Mouse (Mus musculus) midbrain, embryonic 15.5 days (tissue): ENCODE data around the gene Gm12184. TPM values are rescaled to one million over a fixed set of nuclear protein-coding genes. Genes with fewer than 3 reads are reported as not detected.
A peak's percentile ranks its signal among the peaks of the same experiment; 100 is the strongest.

Experiments used
- ATAC-seq: fragments of 200-750 bp; cut with Nextera tagmentation; replicated peaks from 2 replicates; pipeline ENCODE4 v1.8.0; 2017; ENCODE audit warnings: moderate TSS enrichment
- H3K27ac ChIP-seq: fragments of 300-500 bp; sonication (generic); 2 replicates; pipeline ENCODE4 v1.5.1; 2015; ENCODE audit warnings: mild to moderate bottlenecking, inconsistent platforms
- H3K27me3 ChIP-seq: fragments of 300-500 bp; sonication (generic); replicated peaks from 2 replicates; pipeline ENCODE4 v1.6.1; 2015; ENCODE audit warnings: inconsistent platforms
- H3K36me3 ChIP-seq: fragments of 300-500 bp; sonication (generic); replicated peaks from 2 replicates; pipeline ENCODE4 v1.6.1; 2015; ENCODE audit warnings: inconsistent platforms
- H3K4me1 ChIP-seq: fragments of 300-500 bp; sonication (generic); 2 replicates; pipeline ENCODE4 v1.6.1; 2015; ENCODE audit warnings: inconsistent platforms
- H3K4me2 ChIP-seq: fragments of 300-500 bp; sonication (generic); 2 replicates; pipeline ENCODE4 v1.6.1; 2015; ENCODE audit warnings: inconsistent platforms, mild to moderate bottlenecking, moderate library complexity
- H3K4me3 ChIP-seq: fragments of 300-500 bp; sonication (generic); 2 replicates; pipeline ENCODE4 v1.5.1; 2015; ENCODE audit warnings: mild to moderate bottlenecking, inconsistent platforms
- H3K9ac ChIP-seq: fragments of 300-500 bp; sonication (generic); 2 replicates; pipeline ENCODE4 v1.6.1; 2015; ENCODE audit warnings: mild to moderate bottlenecking, inconsistent platforms
- H3K9me3 ChIP-seq: fragments of 300-500 bp; sonication (generic); 2 replicates; pipeline ENCODE4 v1.6.1; 2016; ENCODE audit warnings: inconsistent platforms
- WGBS: fragments of 180-500 bp; shearing (Covaris S2); methylation state at CpG from one replicate; pipeline ENCODE4 v1.1.7; 2015; ENCODE audit warnings: mixed read lengths; 5-methylcytosine and 5-hydroxymethylcytosine counted together
- polyA plus RNA-seq: library from polyadenylated mRNA; unstranded; fragments of >200 nt; fragmentation: Nextera tagmentation; extraction: Ambion mirVana; gene quantifications from 2 replicates; pipeline ENCODE4 v1.2.1, GENCODE M21; 2015

Gene Gm12184
- polyA plus RNA-seq, 1 experiment from 2014 or later, result 2.6 TPM

DNA sequence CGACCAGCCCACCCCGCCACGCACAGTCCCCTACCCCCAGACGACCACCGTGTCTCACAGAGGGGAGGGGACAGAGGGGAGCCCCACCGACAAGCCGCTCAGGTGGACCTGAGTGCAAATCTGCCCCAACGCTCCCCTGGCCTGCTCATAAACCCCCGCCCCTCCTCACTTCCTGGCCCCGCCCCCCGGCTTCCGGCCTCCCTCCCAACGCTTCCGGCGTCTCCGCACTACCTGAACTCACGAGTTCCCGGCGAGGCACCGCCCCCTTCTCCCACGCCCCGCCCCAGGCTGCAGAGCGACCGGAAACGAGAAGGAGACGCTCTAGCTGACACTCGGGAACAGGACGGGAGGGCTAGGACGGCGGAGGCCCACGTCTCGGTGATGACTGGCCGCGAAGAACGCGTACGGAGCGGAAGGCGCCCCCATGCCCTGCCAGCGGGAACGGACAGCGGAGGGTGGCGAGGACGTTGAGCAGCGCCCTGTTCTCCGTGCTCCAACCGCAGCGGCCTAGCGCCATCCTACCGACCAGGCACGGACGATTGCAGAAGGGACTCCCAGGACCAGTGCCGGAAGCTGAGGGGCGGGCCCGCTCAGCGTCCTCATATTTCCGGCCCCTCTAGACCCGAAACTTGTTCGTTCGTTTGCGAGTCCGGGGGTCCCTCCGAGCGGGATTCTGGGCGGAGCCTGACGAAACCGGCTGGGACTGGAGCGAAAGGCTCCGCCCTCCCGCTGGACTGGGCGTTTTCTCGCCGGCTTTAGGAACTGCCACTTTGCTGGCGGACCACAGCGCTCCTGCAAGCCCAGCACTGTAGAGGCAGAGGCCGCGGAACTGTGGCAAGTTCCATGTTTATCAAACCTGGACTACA, 9.4 kb downstream of the Gm12184 start, which contains the start of gene Trim41:
Gene Trim41, minus strand, starts transcription at position 554 of the 866 bp plus-strand sequence.
- ATAC-seq, result peak; percentile 97
- Histone ChIP-seq H3K4me1 (peaks cover 38% of the 10 kb centered on the region), H3K36me3 (peaks cover 9% of the 10 kb centered on the region; the same call in 1 of the 2 replicates), H3K27me3 (no peaks in the 10 kb centered on the region), H3K27ac (peak within 1 kb of the TSS; percentile 99), H3K9ac (peak within 1 kb of the TSS; percentile 85), H3K4me3 (peak within 1 kb of the TSS; percentile 96), H3K4me2 (peak within 1 kb of the TSS; percentile 85), H3K9me3 (no peaks in the 10 kb centered on the region)
- WGBS, result under 1% methylated on average over 76 of the region's 77 CpGs

DNA sequence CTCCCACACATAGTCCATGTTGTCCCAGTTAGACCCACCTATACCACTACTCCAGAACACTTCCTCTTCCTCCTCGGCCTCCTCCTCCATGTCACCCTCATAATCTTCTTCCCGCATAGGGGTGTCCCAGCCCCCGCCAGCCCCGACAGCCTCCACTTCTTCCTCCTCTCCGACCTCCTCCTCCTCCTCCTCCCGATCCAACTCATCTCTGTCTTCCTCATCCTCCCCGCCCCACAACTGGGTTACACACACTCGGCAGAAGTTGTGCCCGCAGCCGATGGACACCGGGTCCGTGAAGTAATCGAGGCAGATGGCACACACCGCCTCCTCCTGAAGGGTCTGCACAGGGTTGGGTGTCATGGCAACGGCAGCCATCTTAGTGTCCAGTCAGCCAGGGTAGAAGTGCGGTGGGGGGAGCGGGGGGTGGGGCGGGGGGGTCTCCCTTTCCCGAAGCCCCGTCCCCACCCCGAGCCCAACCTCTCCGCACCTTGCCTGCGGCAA, 10.1 kb downstream of the Gm12184 start:
- no peaks in the 10 kb centered on the region for H3K9me3 ChIP-seq
- H3K27me3 ChIP-seq, result no peaks in the 10 kb centered on the region
- peak overlapping the region; percentile 99 for H3K27ac ChIP-seq
- WGBS, result 4% methylated on average over 17 of the region's 23 CpGs
- peak; percentile 75 for ATAC-seq
- H3K4me3 ChIP-seq, result peak overlapping the region; percentile 96
- H3K9ac ChIP-seq, result peak overlapping the region; percentile 85
- H3K4me2 ChIP-seq, result peak overlapping the region; percentile 85
- H3K36me3 ChIP-seq, result peaks cover 15% of the 10 kb centered on the region
- peaks cover 38% of the 10 kb centered on the region for H3K4me1 ChIP-seq

- Histone ChIP-seq H3K9ac (peak overlapping the region; percentile 85; the same call in 1 of the 2 replicates), H3K27ac (no peak overlapping the region)
- no peak for ATAC-seq
These were observed 10.6 kb downstream of the Gm12184 start for GRCm38 (mm10) chr11:48815851-48816250.

DNA sequence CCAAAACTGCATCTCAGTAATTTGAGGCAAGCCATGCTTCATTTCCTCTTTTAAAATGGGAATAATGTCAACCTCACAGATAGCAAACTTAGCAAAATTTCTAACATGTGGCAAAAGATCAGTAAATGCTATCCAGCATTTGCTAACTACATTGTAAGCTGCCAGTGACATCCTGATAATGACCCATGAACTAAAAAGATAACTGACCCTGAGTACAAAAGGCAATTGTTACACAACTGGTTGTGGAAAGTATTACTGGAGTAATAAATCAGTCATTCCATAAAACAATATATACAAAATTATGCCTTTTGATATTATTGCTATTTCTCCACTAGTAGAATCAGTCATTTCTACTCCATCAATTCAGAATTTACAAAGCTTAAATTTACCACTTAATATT, 12.7 kb downstream of the Gm12184 start:
- H3K9me3 ChIP-seq, result no peaks in the 10 kb centered on the region
- H3K27ac ChIP-seq, result no peak overlapping the region
- peaks cover 36% of the 10 kb centered on the region for H3K36me3 ChIP-seq
- H3K4me1 ChIP-seq, result peaks cover 37% of the 10 kb centered on the region
- no peak overlapping the region for H3K4me2 ChIP-seq
- H3K9ac ChIP-seq, result no peak overlapping the region
- H3K4me3 ChIP-seq, result no peak overlapping the region
- H3K27me3 ChIP-seq, result no peaks in the 10 kb centered on the region
- ATAC-seq, result no peak

More at GRCm38 (mm10) chr11:48815851-48816250, 10.6 kb downstream of the Gm12184 start:
- no peaks in the 10 kb centered on the region for H3K9me3 ChIP-seq
- 77% methylated on average over 16 of the region's 16 CpGs for WGBS
- H3K36me3 ChIP-seq, result peaks cover 20% of the 10 kb centered on the region
- no peaks in the 10 kb centered on the region for H3K27me3 ChIP-seq
- peak overlapping the region; percentile 96 for H3K4me3 ChIP-seq
- peaks cover 38% of the 10 kb centered on the region for H3K4me1 ChIP-seq
- peak overlapping the region; percentile 85 for H3K4me2 ChIP-seq

GRCm38 (mm10) chr11:48810142-48810541, 16.3 kb downstream of the Gm12184 start:
- Histone ChIP-seq H3K4me1 (peaks cover 21% of the 10 kb centered on the region), H3K9ac (no peak overlapping the region), H3K4me3 (no peak overlapping the region), H3K36me3 (peaks cover 61% of the 10 kb centered on the region), H3K27me3 (no peaks in the 10 kb centered on the region), H3K4me2 (no peak overlapping the region), H3K9me3 (no peaks in the 10 kb centered on the region), H3K27ac (no peak overlapping the region)
- WGBS, result 90% methylated on average over 2 of the region's 2 CpGs
- ATAC-seq, result no peak

DNA sequence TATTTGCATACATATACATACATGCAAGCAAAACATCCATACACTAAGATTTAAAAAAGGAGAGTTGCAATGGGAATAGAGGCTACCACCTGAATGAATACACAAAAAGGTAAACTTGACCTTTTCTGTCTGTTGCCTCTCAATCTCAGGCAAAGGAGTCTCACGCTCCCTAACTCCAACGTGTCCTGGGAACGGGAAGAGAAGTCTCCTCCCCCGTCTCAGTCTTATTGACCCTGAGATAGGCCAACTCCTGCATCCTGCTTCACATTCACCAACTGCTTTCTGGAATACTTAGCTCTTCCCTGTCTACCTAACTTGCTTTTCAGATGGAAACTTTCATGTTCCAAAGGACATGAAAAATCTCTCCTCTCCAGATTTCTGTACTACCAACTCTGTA, 17.0 kb downstream of the Gm12184 start:
- 0 out of 2 replicates have a peak overlapping the region, but pooled peaks have one; percentile 11 for H3K27ac ChIP-seq
- no peaks in the 10 kb centered on the region for H3K27me3 ChIP-seq
- no peak for ATAC-seq
- peaks cover 67% of the 10 kb centered on the region for H3K36me3 ChIP-seq
- no peak overlapping the region for H3K4me3 ChIP-seq
- H3K4me2 ChIP-seq, result no peak overlapping the region
- H3K4me1 ChIP-seq, result peaks cover 14% of the 10 kb centered on the region
- no peaks in the 10 kb centered on the region for H3K9me3 ChIP-seq
- 58% methylated on average over 4 of the region's 4 CpGs for WGBS
- no peak overlapping the region for H3K9ac ChIP-seq

DNA sequence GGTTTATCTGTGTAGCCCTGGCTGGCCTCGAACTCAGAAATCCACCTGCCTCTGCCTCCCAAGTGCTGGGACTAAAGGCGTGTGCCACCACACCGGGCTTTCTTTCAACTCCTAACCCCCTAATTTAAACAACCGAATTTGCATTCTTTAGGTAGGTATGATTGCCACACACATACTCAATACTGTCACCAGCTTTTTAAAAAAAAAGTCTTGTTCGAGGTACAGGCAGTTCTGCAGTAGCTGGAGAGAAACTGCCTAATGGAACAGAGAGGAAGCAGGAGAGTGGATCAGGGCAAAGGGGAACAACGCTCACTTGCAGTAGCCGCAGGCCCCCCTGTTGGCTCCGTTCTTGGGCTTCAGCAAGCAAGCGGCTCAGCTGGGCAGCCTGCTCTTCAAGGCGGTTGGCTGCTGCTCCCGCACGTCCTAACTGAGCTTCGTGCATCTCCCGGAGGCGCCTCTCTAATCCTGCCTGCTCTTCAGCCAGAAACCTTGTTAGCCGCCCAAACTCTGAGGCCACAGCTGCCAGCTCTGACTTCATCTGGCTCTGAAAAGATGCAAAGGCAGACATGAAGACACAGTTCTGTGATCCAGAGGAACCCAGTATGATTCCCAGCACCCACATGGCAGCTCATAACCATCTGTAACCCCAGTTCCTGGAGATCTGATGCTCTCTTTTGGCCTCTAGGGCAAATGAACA, 17.6 kb downstream of the Gm12184 start:
- H3K27ac ChIP-seq, result peak overlapping the region; percentile 11; the same call in 1 of the 2 replicates
- H3K9ac ChIP-seq, result no peak overlapping the region
- H3K27me3 ChIP-seq, result no peaks in the 10 kb centered on the region
- no peaks in the 10 kb centered on the region for H3K9me3 ChIP-seq
- no peak overlapping the region for H3K4me2 ChIP-seq
- peaks cover 72% of the 10 kb centered on the region for H3K36me3 ChIP-seq
- H3K4me3 ChIP-seq, result no peak overlapping the region
- 0 out of 2 replicates have a peak, but pooled peaks have one; percentile 24 for ATAC-seq
- H3K4me1 ChIP-seq, result peaks cover 9% of the 10 kb centered on the region; the same call in 1 of the 2 replicates
- WGBS, result 66% methylated on average over 16 of the region's 16 CpGs

GRCm38 (mm10) chr11:48808304-48808646, 18.2 kb downstream of the Gm12184 start:
- no peak overlapping the region for H3K27ac ChIP-seq
- no peak overlapping the region for H3K4me3 ChIP-seq
- H3K4me1 ChIP-seq, result peaks cover 4% of the 10 kb centered on the region; the same call in 1 of the 2 replicates
- no peak for ATAC-seq
- peaks cover 79% of the 10 kb centered on the region for H3K36me3 ChIP-seq
- no peak overlapping the region for H3K9ac ChIP-seq
- H3K9me3 ChIP-seq, result no peaks in the 10 kb centered on the region
- H3K4me2 ChIP-seq, result no peak overlapping the region
- H3K27me3 ChIP-seq, result no peaks in the 10 kb centered on the region

DNA sequence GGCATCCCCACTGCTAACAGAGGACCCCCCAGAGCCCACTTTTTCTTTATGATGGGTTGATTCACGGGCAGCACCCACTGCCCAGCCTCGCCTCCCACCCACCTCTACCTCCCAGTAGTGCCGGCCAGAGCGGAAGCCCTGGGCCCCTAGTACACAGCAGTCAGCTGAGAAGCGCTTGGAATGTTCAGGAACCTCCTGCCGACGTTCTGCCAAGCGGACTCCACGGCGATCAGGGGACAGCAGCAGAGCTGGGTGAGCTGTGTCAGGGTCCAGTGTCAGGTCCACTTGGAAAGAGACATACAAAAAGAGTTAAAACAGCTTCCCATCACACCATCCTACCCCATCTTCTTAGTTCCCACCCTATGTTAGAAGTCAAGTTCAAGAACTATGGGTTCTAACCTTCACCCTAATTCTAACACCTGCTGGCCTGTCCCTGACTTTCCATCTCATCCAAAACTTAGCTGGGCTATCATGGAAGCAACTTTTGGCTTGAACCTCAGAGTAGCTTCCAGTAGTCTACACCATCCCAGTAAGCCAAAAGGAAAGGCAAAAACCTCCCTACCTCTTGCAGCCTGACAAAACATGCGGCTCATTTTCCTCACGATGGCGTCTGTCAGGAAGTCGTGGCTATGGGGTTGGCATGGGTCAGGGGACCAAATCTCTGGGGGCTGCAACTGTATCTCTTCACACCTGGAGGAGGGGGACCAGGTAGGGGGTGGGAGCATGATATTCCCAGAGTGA, 18.7 kb downstream of the Gm12184 start:
- no peak overlapping the region for H3K9ac ChIP-seq
- no peaks in the 10 kb centered on the region for H3K27me3 ChIP-seq
- no peaks in the 10 kb centered on the region for H3K9me3 ChIP-seq
- WGBS, result 70% methylated on average over 14 of the region's 14 CpGs
- H3K27ac ChIP-seq, result no peak overlapping the region
- peaks cover 4% of the 10 kb centered on the region for H3K4me1 ChIP-seq
- H3K36me3 ChIP-seq, result peaks cover 81% of the 10 kb centered on the region
- no peak; the same call in 1 of the 2 replicates for ATAC-seq
- no peak overlapping the region for H3K4me2 ChIP-seq
- no peak overlapping the region for H3K4me3 ChIP-seq

- Histone ChIP-seq H3K36me3 (peaks cover 76% of the 10 kb centered on the region), H3K27ac (no peak overlapping the region), H3K9ac (no peak overlapping the region), H3K4me3 (no peak overlapping the region), H3K4me1 (peaks cover 11% of the 10 kb centered on the region), H3K9me3 (no peaks in the 10 kb centered on the region), H3K27me3 (no peaks in the 10 kb centered on the region), H3K4me2 (no peak overlapping the region)
- ATAC-seq, result peak; percentile 38; the same call in 1 of the 2 replicates
- 62% methylated on average over 21 of the region's 21 CpGs for WGBS
These were observed 19.4 kb downstream of the Gm12184 start for GRCm38 (mm10) chr11:48806856-48807562.

- Histone ChIP-seq H3K4me1 (peaks cover 21% of the 10 kb centered on the region), H3K9me3 (no peaks in the 10 kb centered on the region), H3K27me3 (no peaks in the 10 kb centered on the region), H3K4me3 (no peak overlapping the region), H3K36me3 (peaks cover 62% of the 10 kb centered on the region), H3K4me2 (no peak overlapping the region), H3K27ac (no peak overlapping the region), H3K9ac (no peak overlapping the region)
- 81% methylated on average over 2 of the region's 2 CpGs for WGBS
- no peak for ATAC-seq
These were observed 21.5 kb downstream of the Gm12184 start for GRCm38 (mm10) chr11:48804922-48805321.
